Mouse (Mus musculus) limb, embryonic 11.5 days (tissue): ENCODE data around the gene Hist1h2ao. TPM values are rescaled to one million over a fixed set of nuclear protein-coding genes. Genes with fewer than 3 reads are reported as not detected.
"Not testable (repeated sequence)": the region's sequence is repeated elsewhere in the genome, so short reads cannot be mapped to it uniquely, and the experiment has no call there.

Experiments
- ATAC-seq: fragments of 200-750 bp; cut with Nextera tagmentation; 2 replicates; pipeline ENCODE4 v1.8.0; 2017; ENCODE audit warnings: low read depth; ENCODE audit not compliant: insufficient number of reproducible peaks, low FRiP score, low TSS enrichment
- DNase-seq: peaks from one replicate; pipeline ENCODE4 v3.0.0-alpha.2; 2015; ENCODE audit warnings: low spot score
- H3K27ac ChIP-seq: fragments of 300-500 bp; sonication (generic); replicated peaks from 2 replicates; pipeline ENCODE4 v1.5.1; 2014; ENCODE audit warnings: low read depth, mild to moderate bottlenecking, low read length
- H3K27me3 ChIP-seq: fragments of 300-500 bp; sonication (generic); 2 replicates; pipeline ENCODE4 v1.6.1; 2014; ENCODE audit warnings: mild to moderate bottlenecking, low read length, mixed read lengths; ENCODE audit not compliant: control insufficient read depth, insufficient read depth
- H3K36me3 ChIP-seq: fragments of 300-500 bp; sonication (generic); 2 replicates; pipeline ENCODE4 v1.6.1; 2014; ENCODE audit warnings: mild to moderate bottlenecking, low read length, moderate library complexity, mixed read lengths; ENCODE audit not compliant: control insufficient read depth, insufficient read depth
- H3K4me1 ChIP-seq: fragments of 300-500 bp; sonication (generic); 2 replicates; pipeline ENCODE4 v1.6.1; 2014; ENCODE audit warnings: low read length, mixed read lengths; ENCODE audit not compliant: control insufficient read depth, insufficient read depth
- H3K4me2 ChIP-seq: fragments of 300-500 bp; sonication (generic); 2 replicates; pipeline ENCODE4 v1.6.1; 2014; ENCODE audit warnings: low read depth, mild to moderate bottlenecking, moderate library complexity; ENCODE audit not compliant: severe bottlenecking
- H3K4me3 ChIP-seq: fragments of 300-500 bp; sonication (generic); 2 replicates; pipeline ENCODE4 v1.5.1; 2014; ENCODE audit warnings: low read depth, low read length
- H3K9ac ChIP-seq: fragments of 300-500 bp; sonication (generic); 2 replicates; pipeline ENCODE4 v1.6.1; 2014; ENCODE audit warnings: mild to moderate bottlenecking, low read length
- H3K9me3 ChIP-seq: fragments of 300-500 bp; sonication (generic); 2 replicates; pipeline ENCODE4 v1.6.1; 2016; ENCODE audit warnings: low read length; ENCODE audit not compliant: control insufficient read depth
- WGBS: fragments of 180-500 bp; shearing (Covaris S2); extraction: QIAGEN DNeasy Blood & Tissue Kit; methylation state at CpG from one replicate; pipeline ENCODE4 v1.1.7; 2014; 5-methylcytosine and 5-hydroxymethylcytosine counted together
- polyA plus RNA-seq: library from polyadenylated mRNA; unstranded; fragments of >200 nt; fragmentation: Nextera tagmentation; extraction: Ambion mirVana; gene quantifications from 2 replicates; pipeline ENCODE4 v1.2.1, GENCODE M21; 2014

Gene Hist1h2ao
- 2.5 and 3.6 TPM in 2 replicates for polyA plus RNA-seq

GRCm38 (mm10) chr13:21810073-21810472 is at the start of gene Hist1h2ao, which contains the start of gene Hist1h2bq:
Hist1h2ao (plus strand) TSS chr13:21810465.
Hist1h2bq (minus strand) TSS chr13:21810197.
- not testable (repeated sequence) for H3K27me3 ChIP-seq, H3K9ac ChIP-seq, H3K36me3 ChIP-seq, DNase-seq, H3K4me3 ChIP-seq, H3K9me3 ChIP-seq, H3K4me1 ChIP-seq, H3K4me2 ChIP-seq, H3K27ac ChIP-seq
- peak; percentile 96 for ATAC-seq
- no CpG with 5 or more reads among the region's 23 CpGs for WGBS

GRCm38 (mm10) chr13:21778814-21779766 is 31.2 kb upstream of the Hist1h2ao start:
- no peaks in the 10 kb centered on the region for H3K9me3 ChIP-seq
- peak overlapping the region; percentile 91 for H3K4me2 ChIP-seq
- no peaks in the 10 kb centered on the region for H3K36me3 ChIP-seq
- H3K27ac ChIP-seq, result peak overlapping the region; percentile 100
- peak overlapping the region; percentile 73 for H3K4me3 ChIP-seq
- H3K4me1 ChIP-seq, result peaks cover 5% of the 10 kb centered on the region; the same call in 1 of the 2 replicates
- ATAC-seq, result peak; percentile 84
- DNase-seq, result peak; percentile 86
- H3K27me3 ChIP-seq, result no peaks in the 10 kb centered on the region
- peak overlapping the region; percentile 97 for H3K9ac ChIP-seq
- 5% methylated on average over 33 of the region's 33 CpGs for WGBS

DNA sequence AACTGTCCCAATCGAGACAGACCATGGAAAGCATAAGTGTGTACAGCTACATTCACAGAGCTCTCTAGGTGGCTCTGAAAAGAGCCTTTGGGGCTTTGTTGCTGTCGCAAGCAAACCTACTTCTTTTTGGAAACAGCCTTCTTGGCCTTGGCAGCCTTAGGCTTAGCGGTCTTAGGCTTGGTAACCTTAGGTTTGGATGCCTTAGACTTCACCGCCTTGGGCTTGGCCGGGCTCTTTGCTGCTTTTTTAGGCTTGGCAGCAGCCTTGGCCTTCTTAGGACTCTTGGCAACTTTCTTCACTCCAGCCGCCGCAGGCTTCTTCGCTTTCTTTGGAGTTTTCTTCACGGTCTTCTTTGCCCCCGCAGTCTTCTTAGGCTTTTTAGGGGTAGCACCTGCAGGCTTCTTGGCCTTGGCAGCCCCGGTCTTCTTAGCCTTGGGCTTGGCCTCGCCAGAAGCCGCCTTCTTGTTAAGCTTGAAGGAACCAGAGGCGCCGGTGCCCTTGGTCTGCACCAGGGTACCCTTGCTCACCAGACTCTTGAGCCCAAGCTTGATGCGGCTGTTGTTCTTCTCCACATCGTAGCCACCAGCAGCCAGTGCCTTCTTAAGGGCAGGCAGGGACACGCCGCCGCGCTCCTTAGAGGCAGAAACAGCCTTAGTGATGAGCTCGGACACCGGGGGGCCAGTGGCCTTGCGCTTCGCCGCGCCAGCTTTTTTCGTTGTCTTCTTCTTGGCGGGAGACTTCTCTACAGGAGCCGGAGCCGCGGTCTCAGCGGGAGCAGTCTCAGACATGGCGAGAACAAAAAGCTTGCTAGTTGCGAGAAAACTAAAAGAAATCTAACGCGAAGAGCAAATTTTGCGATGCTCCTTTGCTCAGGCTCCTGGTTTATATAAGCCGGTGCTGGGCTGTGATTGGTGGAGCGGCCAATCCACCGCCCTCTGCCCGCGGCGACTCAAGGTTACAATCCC is 30.2 kb upstream of the Hist1h2ao start, which contains the start of gene Hist1h1b:
Gene Hist1h1b (minus strand): TSS at position 859 of the 965 bp plus-strand sequence.
- no peaks in the 10 kb centered on the region for H3K9me3 ChIP-seq
- H3K27ac ChIP-seq, result peak within 1 kb of the TSS; percentile 100
- peak; percentile 88 for DNase-seq
- peak; percentile 65; the same call in 1 of the 2 replicates for ATAC-seq
- no peaks in the 10 kb centered on the region for H3K36me3 ChIP-seq
- under 1% methylated on average over 44 of the region's 44 CpGs for WGBS
- H3K27me3 ChIP-seq, result no peaks in the 10 kb centered on the region
- peaks cover 8% of the 10 kb centered on the region; the same call in 1 of the 2 replicates for H3K4me1 ChIP-seq
- H3K4me3 ChIP-seq, result peak within 1 kb of the TSS; percentile 73
- peak within 1 kb of the TSS; percentile 91 for H3K4me2 ChIP-seq
- H3K9ac ChIP-seq, result peak within 1 kb of the TSS; percentile 97

DNA sequence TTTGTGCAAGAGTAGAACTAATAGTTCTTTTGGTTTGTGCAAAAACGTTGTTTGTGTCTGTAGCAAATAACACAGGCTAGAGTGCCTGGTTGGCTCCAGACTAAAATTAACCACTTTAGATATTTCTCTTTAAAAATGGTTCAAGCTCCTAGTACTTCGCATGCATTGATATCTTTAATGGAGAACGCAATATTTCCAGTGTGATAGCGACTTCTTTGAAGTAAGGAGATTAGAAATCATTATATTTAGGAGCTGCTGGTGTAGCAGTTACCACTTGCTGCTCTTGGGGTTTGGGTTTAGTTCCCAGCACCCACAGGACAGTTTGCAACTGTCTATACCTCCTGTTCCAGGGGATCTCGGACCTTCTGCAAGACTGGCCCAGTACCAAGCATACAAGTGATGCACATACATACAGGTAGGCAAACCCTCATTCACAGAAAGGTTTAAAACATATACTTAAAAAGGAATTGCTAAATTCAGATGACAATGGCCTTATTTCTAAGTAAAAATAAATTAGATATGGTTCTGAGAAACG is 29.2 kb upstream of the Hist1h2ao start:
- no peaks in the 10 kb centered on the region for H3K9me3 ChIP-seq
- DNase-seq, result peak; percentile 41
- no peaks in the 10 kb centered on the region for H3K27me3 ChIP-seq
- peaks cover 8% of the 10 kb centered on the region; the same call in 1 of the 2 replicates for H3K4me1 ChIP-seq
- peak overlapping the region; percentile 45; the same call in 1 of the 2 replicates for H3K9ac ChIP-seq
- H3K27ac ChIP-seq, result peak overlapping the region; percentile 100
- ATAC-seq, result no peak
- H3K36me3 ChIP-seq, result no peaks in the 10 kb centered on the region
- 42% methylated on average over 6 of the region's 6 CpGs for WGBS
- no peak overlapping the region for H3K4me3 ChIP-seq
- H3K4me2 ChIP-seq, result peak overlapping the region; percentile 91

- Histone ChIP-seq H3K9me3 (no peaks in the 10 kb centered on the region), H3K9ac (no peak overlapping the region), H3K27ac (no peak overlapping the region), H3K4me3 (no peak overlapping the region), H3K36me3 (no peaks in the 10 kb centered on the region), H3K4me1 (peaks cover 8% of the 10 kb centered on the region; the same call in 1 of the 2 replicates), H3K4me2 (no peak overlapping the region), H3K27me3 (no peaks in the 10 kb centered on the region)
- WGBS, result 95% methylated on average over 1 of the region's 1 CpGs
- DNase-seq (no peak), ATAC-seq (no peak)
Observed at GRCm38 (mm10) chr13:21781639-21782038, 28.6 kb upstream of the Hist1h2ao start.

- WGBS, result under 1% methylated on average over 12 of the region's 35 CpGs
- peak overlapping the region; percentile 36 for H3K4me3 ChIP-seq
- ATAC-seq, H3K4me1 ChIP-seq, H3K36me3 ChIP-seq, H3K9me3 ChIP-seq, H3K27me3 ChIP-seq: not testable (repeated sequence)
- peak; percentile 73 for DNase-seq
- peak overlapping the region; percentile 61 for H3K9ac ChIP-seq
- H3K27ac ChIP-seq, result peak overlapping the region; percentile 88
- peak overlapping the region; percentile 56 for H3K4me2 ChIP-seq
Observed at GRCm38 (mm10) chr13:21782361-21783254, 27.7 kb upstream of the Hist1h2ao start.

GRCm38 (mm10) chr13:21783255-21783617 is 27.0 kb upstream of the Hist1h2ao start, which contains the start of gene Hist1h3i:
Hist1h3i (minus strand) TSS chr13:21783370.
- no peaks in the 10 kb centered on the region for H3K36me3 ChIP-seq
- peak; percentile 50 for DNase-seq
- H3K4me2 ChIP-seq, result peak within 1 kb of the TSS; percentile 56
- peak within 1 kb of the TSS; percentile 61 for H3K9ac ChIP-seq
- no peaks in the 10 kb centered on the region for H3K9me3 ChIP-seq
- H3K4me3 ChIP-seq, result peak within 1 kb of the TSS; percentile 36
- whole genome bisulfite sequencing, result under 1% methylated on average over 13 of the region's 20 CpGs
- H3K4me1 ChIP-seq, result peaks cover 8% of the 10 kb centered on the region; the same call in 1 of the 2 replicates
- no peaks in the 10 kb centered on the region for H3K27me3 ChIP-seq
- peak within 1 kb of the TSS; percentile 89 for H3K27ac ChIP-seq
- peak; percentile 69; the same call in 1 of the 2 replicates for ATAC-seq
